Mouse (Mus musculus) liver, embryonic 15.5 days (tissue): Measurements from ENCODE around the gene Slc22a15. TPM values are rescaled to one million over a fixed set of nuclear protein-coding genes. Genes with fewer than 3 reads are reported as not detected.

Experiments
- ATAC-seq: fragments of 200-750 bp; cut with Nextera tagmentation; 2 replicates; pipeline ENCODE4 v1.8.0; 2017; ENCODE audit warnings: moderate number of reproducible peaks, mild to moderate bottlenecking, moderate library complexity; ENCODE audit not compliant: insufficient read depth
- H3K27ac ChIP-seq: fragments of 300-500 bp; sonication (generic); replicated peaks from 2 replicates; pipeline ENCODE4 v1.5.1; 2015; ENCODE audit warnings: mild to moderate bottlenecking, inconsistent platforms
- H3K27me3 ChIP-seq: fragments of 300-500 bp; sonication (generic); 2 replicates; pipeline ENCODE4 v1.6.1; 2015; ENCODE audit warnings: mild to moderate bottlenecking, inconsistent platforms
- H3K36me3 ChIP-seq: fragments of 300-500 bp; sonication (generic); replicated peaks from 2 replicates; pipeline ENCODE4 v1.6.1; 2015; ENCODE audit warnings: moderate library complexity, mild to moderate bottlenecking, inconsistent platforms
- H3K4me1 ChIP-seq: fragments of 300-500 bp; sonication (generic); replicated peaks from 2 replicates; pipeline ENCODE4 v1.6.1; 2015; ENCODE audit warnings: inconsistent platforms
- H3K4me2 ChIP-seq: fragments of 300-500 bp; sonication (generic); 2 replicates; pipeline ENCODE4 v1.6.1; 2015; ENCODE audit warnings: moderate library complexity, mild to moderate bottlenecking, inconsistent platforms
- H3K4me3 ChIP-seq: fragments of 300-500 bp; sonication (generic); replicated peaks from 2 replicates; pipeline ENCODE4 v1.5.1; 2015; ENCODE audit warnings: mild to moderate bottlenecking, inconsistent platforms
- H3K9ac ChIP-seq: fragments of 300-500 bp; sonication (generic); 2 replicates; pipeline ENCODE4 v1.6.1; 2015; ENCODE audit warnings: moderate library complexity, mild to moderate bottlenecking, inconsistent platforms
- H3K9me3 ChIP-seq: fragments of 300-500 bp; sonication (generic); replicated peaks from 2 replicates; pipeline ENCODE4 v1.6.1; 2016; ENCODE audit warnings: inconsistent platforms
- WGBS: fragments of 180-500 bp; shearing (Covaris S2); methylation state at CpG from one replicate; pipeline ENCODE4 v1.1.7; 2015; ENCODE audit warnings: mixed read lengths; ENCODE audit not compliant: insufficient replicate concordance; 5-methylcytosine and 5-hydroxymethylcytosine counted together
- polyA plus RNA-seq: library from polyadenylated mRNA; unstranded; fragments of >200 nt; fragmentation: Nextera tagmentation; extraction: Ambion mirVana; gene quantifications from 2 replicates; pipeline ENCODE4 v1.2.1, GENCODE M21; 2015

Gene Slc22a15
- polyA plus RNA-seq, result 2.3 and 2.6 TPM in 2 replicates

DNA sequence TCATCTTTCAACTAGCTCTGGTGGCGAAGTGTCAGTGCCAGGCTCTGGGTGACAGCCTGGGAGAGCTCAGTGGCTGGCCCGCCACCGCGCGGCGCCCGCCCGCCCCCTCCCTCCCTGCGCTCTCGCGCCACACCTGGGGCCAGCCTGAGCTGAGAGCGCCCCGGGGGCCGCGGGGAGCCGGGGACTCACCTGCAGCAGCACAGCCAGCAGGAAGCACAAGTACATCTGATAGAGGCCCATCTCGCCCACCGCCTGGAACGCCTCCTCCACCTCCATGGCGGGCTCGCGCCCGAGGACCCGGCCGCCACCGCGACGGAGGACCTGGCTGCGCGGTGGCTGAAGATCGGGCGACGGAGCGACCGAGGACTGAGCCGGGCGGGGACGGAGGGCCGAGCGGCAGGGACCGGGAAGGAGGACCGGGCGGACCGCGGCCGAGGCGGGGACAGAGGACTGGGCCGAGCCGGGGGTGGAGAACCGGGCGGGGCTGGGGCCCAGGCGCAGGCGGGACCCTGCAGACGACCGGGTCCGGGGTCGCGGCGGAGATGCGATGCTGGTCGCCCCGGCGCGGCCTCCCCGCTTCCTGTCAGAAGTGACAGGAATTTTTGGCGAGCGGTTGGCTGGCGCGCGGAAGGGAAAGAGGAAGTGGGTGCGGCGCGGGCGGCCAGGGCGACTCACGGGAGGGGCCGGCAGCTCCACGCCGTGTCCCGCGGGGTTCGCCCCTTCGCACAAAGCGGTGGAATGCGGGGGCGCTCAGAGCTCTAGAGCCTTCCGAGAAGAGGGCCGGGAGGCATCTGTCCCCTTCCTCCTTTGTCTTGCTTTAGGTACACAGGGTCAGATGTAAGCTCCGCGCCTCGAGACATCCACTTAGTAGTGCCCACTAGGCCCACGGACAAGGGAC, at the start of gene Slc22a15:
Gene Slc22a15, minus strand, starts transcription at position 611 of the 898 bp plus-strand sequence.
- peak; percentile 82 for ATAC-seq
- Histone ChIP-seq H3K9ac (peak within 1 kb of the TSS; percentile 58), H3K4me1 (peaks cover 12% of the 10 kb centered on the region; the same call in 1 of the 2 replicates), H3K4me3 (peak within 1 kb of the TSS; percentile 63), H3K27me3 (peaks cover 22% of the 10 kb centered on the region), H3K27ac (peak within 1 kb of the TSS; percentile 73), H3K4me2 (peak within 1 kb of the TSS; percentile 72), H3K9me3 (no peaks in the 10 kb centered on the region), H3K36me3 (no peaks in the 10 kb centered on the region)
- WGBS, result under 1% methylated on average over 84 of the region's 92 CpGs

DNA sequence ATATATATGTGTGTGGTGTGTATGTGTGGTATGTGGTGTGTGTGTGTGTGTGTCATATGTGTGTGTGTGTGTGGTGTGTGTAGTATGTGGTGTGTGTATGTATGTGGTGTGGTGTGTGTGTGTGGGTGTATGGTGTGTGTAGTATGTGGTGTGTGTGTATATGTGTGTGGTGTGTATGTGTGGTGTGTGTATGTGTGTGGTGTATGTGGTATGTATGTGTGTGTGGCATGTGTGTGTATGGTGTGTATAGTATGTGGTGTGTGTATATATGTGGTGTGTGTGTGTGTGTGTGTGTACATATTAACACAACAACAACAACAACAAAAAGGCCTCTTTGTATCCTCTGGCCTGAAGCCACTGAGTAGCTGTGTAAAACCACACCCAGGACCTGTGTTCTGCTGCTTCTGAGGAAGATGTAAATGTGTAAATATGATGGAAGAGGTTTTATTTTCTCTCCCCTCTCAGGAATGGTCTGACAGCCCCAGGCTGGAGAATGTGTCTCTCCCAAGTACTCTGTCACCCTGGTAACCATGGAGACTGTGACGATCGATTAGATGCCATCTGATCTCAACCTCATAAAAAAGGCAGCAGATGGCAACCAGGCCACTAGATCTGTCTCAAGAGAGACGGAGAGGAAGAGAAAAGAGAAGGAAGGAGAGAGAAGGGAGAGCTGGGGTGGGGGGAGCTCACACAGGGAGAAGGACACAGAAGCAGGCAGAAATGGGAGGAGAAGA, 42.7 kb upstream of the Slc22a15 start:
- Histone ChIP-seq H3K36me3 (no peaks in the 10 kb centered on the region), H3K4me2 (no peak overlapping the region), H3K27ac (no peak overlapping the region), H3K9ac (no peak overlapping the region), H3K4me1 (no peaks in the 10 kb centered on the region), H3K4me3 (no peak overlapping the region), H3K9me3 (no peaks in the 10 kb centered on the region), H3K27me3 (no peaks in the 10 kb centered on the region)
- WGBS, result 49% methylated on average over 3 of the region's 3 CpGs
- ATAC-seq, result no peak

- H3K36me3 ChIP-seq, result no peaks in the 10 kb centered on the region
- H3K4me1 ChIP-seq, result no peaks in the 10 kb centered on the region
- H3K27ac ChIP-seq, result no peak overlapping the region
- no peaks in the 10 kb centered on the region for H3K27me3 ChIP-seq
- H3K9me3 ChIP-seq, result no peaks in the 10 kb centered on the region
- no peak overlapping the region for H3K9ac ChIP-seq
- no peak overlapping the region for H3K4me3 ChIP-seq
- no peak overlapping the region for H3K4me2 ChIP-seq
- ATAC-seq, result no peak
- WGBS, result 64% methylated on average over 7 of the region's 7 CpGs
Observed at GRCm38 (mm10) chr3:101964352-101964751, 40.1 kb upstream of the Slc22a15 start.

- WGBS, result 57% methylated on average over 9 of the region's 9 CpGs
- H3K9ac ChIP-seq, result no peak overlapping the region
- no peak overlapping the region for H3K4me3 ChIP-seq
- H3K27me3 ChIP-seq, result no peaks in the 10 kb centered on the region
- no peaks in the 10 kb centered on the region for H3K9me3 ChIP-seq
- no peak for ATAC-seq
- no peaks in the 10 kb centered on the region for H3K36me3 ChIP-seq
- no peaks in the 10 kb centered on the region for H3K4me1 ChIP-seq
- no peak overlapping the region for H3K4me2 ChIP-seq
- H3K27ac ChIP-seq, result no peak overlapping the region
Observed at GRCm38 (mm10) chr3:101963501-101963900, 39.2 kb upstream of the Slc22a15 start.

GRCm38 (mm10) chr3:101961146-101961835, 37.0 kb upstream of the Slc22a15 start:
- WGBS, result 72% methylated on average over 15 of the region's 15 CpGs
- Histone ChIP-seq H3K4me3 (no peak overlapping the region), H3K9ac (no peak overlapping the region), H3K27ac (no peak overlapping the region), H3K27me3 (no peaks in the 10 kb centered on the region), H3K9me3 (no peaks in the 10 kb centered on the region), H3K4me2 (no peak overlapping the region), H3K4me1 (no peaks in the 10 kb centered on the region), H3K36me3 (no peaks in the 10 kb centered on the region)
- no peak for ATAC-seq

- ATAC-seq, result peak; percentile 71
- Histone ChIP-seq H3K4me3 (no peak overlapping the region), H3K27ac (0 out of 2 replicates have a peak overlapping the region, but pooled peaks have one; percentile 33), H3K4me1 (no peaks in the 10 kb centered on the region), H3K9me3 (no peaks in the 10 kb centered on the region), H3K36me3 (no peaks in the 10 kb centered on the region), H3K4me2 (no peak overlapping the region), H3K27me3 (no peaks in the 10 kb centered on the region), H3K9ac (no peak overlapping the region)
- 41% methylated on average over 3 of the region's 3 CpGs for WGBS
Observed at GRCm38 (mm10) chr3:101958047-101958446, 33.8 kb upstream of the Slc22a15 start.

GRCm38 (mm10) chr3:101953506-101953905, 29.3 kb upstream of the Slc22a15 start:
- H3K36me3 ChIP-seq, result no peaks in the 10 kb centered on the region
- no peak for ATAC-seq
- no peak overlapping the region for H3K4me3 ChIP-seq
- 49% methylated on average over 7 of the region's 7 CpGs for WGBS
- H3K27ac ChIP-seq, result no peak overlapping the region
- H3K4me1 ChIP-seq, result 0 out of 2 replicates have a peak, but pooled peaks cover 3% of the 10 kb centered on the region
- H3K27me3 ChIP-seq, result no peaks in the 10 kb centered on the region
- no peaks in the 10 kb centered on the region for H3K9me3 ChIP-seq
- no peak overlapping the region for H3K4me2 ChIP-seq
- H3K9ac ChIP-seq, result no peak overlapping the region

- H3K4me3 ChIP-seq, result no peak overlapping the region
- H3K4me2 ChIP-seq, result no peak overlapping the region
- H3K9ac ChIP-seq, result no peak overlapping the region
- H3K9me3 ChIP-seq, result no peaks in the 10 kb centered on the region
- H3K27ac ChIP-seq, result no peak overlapping the region
- WGBS, result 69% methylated on average over 2 of the region's 2 CpGs
- no peaks in the 10 kb centered on the region for H3K36me3 ChIP-seq
- 0 out of 2 replicates have a peak, but pooled peaks cover 5% of the 10 kb centered on the region for H3K4me1 ChIP-seq
- H3K27me3 ChIP-seq, result no peaks in the 10 kb centered on the region
- ATAC-seq, result no peak
Observed at GRCm38 (mm10) chr3:101952577-101952976, 28.3 kb upstream of the Slc22a15 start.

DNA sequence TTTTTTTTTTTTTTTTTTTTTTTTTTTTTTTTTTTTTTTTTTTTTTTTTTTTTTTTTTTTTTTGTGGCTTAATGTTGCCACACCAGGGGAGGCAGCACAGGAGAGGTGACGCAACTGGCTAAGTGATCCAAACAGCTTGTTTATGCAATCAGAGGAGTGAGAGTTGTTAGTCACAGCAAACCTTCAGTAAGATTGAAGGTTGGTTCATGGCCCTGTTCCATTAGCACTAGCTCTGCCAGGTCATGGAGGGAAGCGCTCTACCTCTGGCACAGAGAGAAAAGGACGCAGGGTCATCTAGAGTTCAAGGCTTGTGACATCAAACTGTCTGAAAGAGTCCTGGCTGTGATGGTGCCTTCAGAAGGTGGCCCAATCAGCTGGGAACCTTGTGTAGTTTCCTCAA, 24.3 kb upstream of the Slc22a15 start:
- no peaks in the 10 kb centered on the region for H3K27me3 ChIP-seq
- H3K4me2 ChIP-seq, result no peak overlapping the region
- ATAC-seq, result peak; percentile 30; the same call in 1 of the 2 replicates
- H3K4me3 ChIP-seq, result no peak overlapping the region
- H3K9ac ChIP-seq, result no peak overlapping the region
- H3K4me1 ChIP-seq, result 0 out of 2 replicates have a peak, but pooled peaks cover 5% of the 10 kb centered on the region
- H3K9me3 ChIP-seq, result no peaks in the 10 kb centered on the region
- 50% methylated on average over 3 of the region's 3 CpGs for WGBS
- no peaks in the 10 kb centered on the region for H3K36me3 ChIP-seq
- H3K27ac ChIP-seq, result peak overlapping the region; percentile 20; the same call in 1 of the 2 replicates

DNA sequence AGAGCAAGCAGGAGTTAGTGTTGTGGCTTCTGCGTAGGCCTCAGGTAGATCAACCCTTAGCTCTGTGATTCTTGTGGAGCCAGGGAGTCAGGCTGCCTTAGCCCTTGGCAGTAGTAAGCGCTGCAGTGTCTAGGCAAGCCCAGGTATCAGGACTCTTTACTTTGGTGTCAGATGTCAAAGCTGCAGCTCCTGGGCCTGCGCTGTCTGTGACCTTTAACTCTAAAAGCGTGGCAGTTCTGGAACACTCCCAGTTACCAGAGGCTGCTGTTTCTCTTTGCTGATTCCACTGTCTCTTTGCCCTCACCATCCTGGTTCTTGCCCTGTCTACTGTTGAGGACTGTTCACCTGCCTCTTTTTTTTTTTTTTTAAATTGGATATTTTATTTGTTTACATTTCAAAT, 23.0 kb upstream of the Slc22a15 start:
- Histone ChIP-seq H3K27me3 (no peaks in the 10 kb centered on the region), H3K4me2 (no peak overlapping the region), H3K4me1 (0 out of 2 replicates have a peak, but pooled peaks cover 5% of the 10 kb centered on the region), H3K4me3 (no peak overlapping the region), H3K9ac (no peak overlapping the region), H3K9me3 (no peaks in the 10 kb centered on the region), H3K36me3 (no peaks in the 10 kb centered on the region), H3K27ac (no peak overlapping the region)
- peak; percentile 49 for ATAC-seq
- 61% methylated on average over 4 of the region's 4 CpGs for WGBS
